ENCODE assay signal across 8 mouse cellular contexts in the genomic region with DNA sequence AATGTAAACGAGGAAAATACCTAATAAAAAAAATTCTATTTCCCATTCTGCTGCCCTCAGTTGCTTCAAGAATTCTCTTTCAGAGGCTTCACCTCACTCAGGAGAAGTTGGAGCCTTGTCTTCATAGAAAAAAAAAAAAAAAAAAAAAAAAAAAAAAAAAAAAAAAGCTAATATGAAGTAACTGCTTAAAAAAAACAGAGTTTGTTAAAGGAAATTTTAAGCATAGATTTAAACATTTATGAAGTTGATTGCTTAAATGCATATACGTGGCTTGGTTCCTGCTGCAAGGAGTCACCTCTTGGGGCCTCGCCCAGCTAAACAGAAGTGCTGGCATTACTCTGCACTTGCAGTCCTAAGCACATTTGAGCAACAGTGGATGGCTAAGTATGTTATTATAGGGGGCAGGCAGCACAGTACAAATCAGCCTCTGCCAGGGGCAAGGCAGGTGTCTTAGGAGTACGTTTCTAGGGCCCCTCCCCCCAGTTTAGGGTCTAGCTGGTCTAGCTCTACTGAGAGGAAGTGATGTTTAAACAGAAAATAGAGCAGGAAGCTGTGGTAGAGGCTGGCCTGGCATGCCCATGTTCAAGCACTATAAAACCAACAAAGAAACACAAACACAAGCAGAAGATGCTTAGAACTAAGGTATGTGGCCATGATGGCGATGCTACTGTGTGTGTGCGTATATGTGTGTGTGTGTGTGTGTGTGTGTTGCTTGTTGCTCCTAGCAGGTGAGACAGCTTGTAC. TPM values are rescaled to one million over a fixed set of nuclear protein-coding genes. Genes with fewer than 3 reads are reported as not detected.
DNase-seq lines count a peak whose midpoint lies in the region; ATAC-seq and TF ChIP-seq lines count a peak whose summit lies in the region.

Gene Trpv2 (plus strand): TSS at position 528 of the 744 bp plus-strand sequence.

- peak within 1 kb of the TSS; percentile 99 for H3K4me2 ChIP-seq in heart, embryonic 11.5 days
- H3K4me2 ChIP-seq in limb, embryonic 13.5 days (replicated peaks), result peak within 1 kb of the TSS; percentile 95

- no peak within 1 kb of the TSS for H3K27ac ChIP-seq in heart, embryonic 11.5 days (ENCODE audit: low read depth, low read length)
- H3K27ac ChIP-seq in limb, embryonic 13.5 days, result no peak within 1 kb of the TSS
- H3K27ac ChIP-seq in olfactory bulb, adult 2 months (ENCODE audit: insufficient read depth, low read depth, low read length), result no peak within 1 kb of the TSS

- TF ChIP-seq POLR2A in olfactory bulb, adult 2 months (IDR thresholded peaks at IDR 0.05; ENCODE audit: insufficient read depth, low read depth, low read length), result no peak

- no peak for DNase-seq in heart, adult 18-20 months
- DNase-seq in adrenal gland, adult 18-20 months (ENCODE audit: low spot score in 2 of 2), result no peak
- no peak for DNase-seq in cerebellum, postnatal 10 days

- no peaks in the 10 kb centered on the region for H3K36me3 ChIP-seq in heart, embryonic 11.5 days (ENCODE audit: control insufficient read depth, insufficient read depth, low read length)
- H3K36me3 ChIP-seq in E14TG2a.4 (ENCODE audit: insufficient read depth, low read length), result no peaks in the 10 kb centered on the region
- no peaks in the 10 kb centered on the region for H3K36me3 ChIP-seq in limb, embryonic 13.5 days

- H3K9me3 ChIP-seq in heart, embryonic 11.5 days (replicated peaks; ENCODE audit: control insufficient read depth, low read length), result no peaks in the 10 kb centered on the region
- no peaks in the 10 kb centered on the region for H3K9me3 ChIP-seq in E14TG2a.4 (ENCODE audit: low read length)
- H3K9me3 ChIP-seq in limb, embryonic 13.5 days, result no peaks in the 10 kb centered on the region

- peaks cover 8% of the 10 kb centered on the region; the same call in 1 of the 2 replicates for H3K4me1 ChIP-seq in heart, embryonic 11.5 days (ENCODE audit: control insufficient read depth, insufficient read depth, low read length)
- peaks cover 43% of the 10 kb centered on the region for H3K4me1 ChIP-seq in E14TG2a.4 (replicated peaks; ENCODE audit: low read depth, low read length)
- H3K4me1 ChIP-seq in limb, embryonic 13.5 days, result peaks cover 11% of the 10 kb centered on the region
- peaks cover 13% of the 10 kb centered on the region for H3K4me1 ChIP-seq in olfactory bulb, adult 2 months (ENCODE audit: control insufficient read depth, insufficient read depth, low read length)

- WGBS in heart, embryonic 11.5 days (ENCODE audit: insufficient replicate concordance), result 67% methylated on average over 6 of the region's 6 CpGs
- 68% methylated on average over 6 of the region's 6 CpGs for WGBS in limb, embryonic 13.5 days
- 81% methylated on average over 6 of the region's 6 CpGs for WGBS in olfactory bulb, adult 2 months

- H3K27me3 ChIP-seq in heart, embryonic 11.5 days (ENCODE audit: control insufficient read depth, insufficient read depth, low read length), result 0 out of 2 replicates have a peak, but pooled peaks cover 3% of the 10 kb centered on the region
- H3K27me3 ChIP-seq in E14TG2a.4 (ENCODE audit: insufficient read depth, low read length), result peaks cover 28% of the 10 kb centered on the region
- H3K27me3 ChIP-seq in limb, embryonic 13.5 days, result peaks cover 13% of the 10 kb centered on the region

- H3K9ac ChIP-seq in heart, embryonic 11.5 days (ENCODE audit: low read depth, low read length), result no peak within 1 kb of the TSS
- H3K9ac ChIP-seq in limb, embryonic 13.5 days, result 0 out of 2 replicates have a peak within 1 kb of the TSS, but pooled peaks have one; percentile 59

- peak within 1 kb of the TSS; percentile 63 for H3K4me3 ChIP-seq in heart, embryonic 11.5 days (ENCODE audit: low read depth, low read length)
- H3K4me3 ChIP-seq in E14TG2a.4 (replicated peaks; ENCODE audit: low read length), result peak within 1 kb of the TSS; percentile 74; the same call in 1 of the 2 replicates
- peak within 1 kb of the TSS; percentile 49 for H3K4me3 ChIP-seq in limb, embryonic 13.5 days
- H3K4me3 ChIP-seq in olfactory bulb, adult 2 months (ENCODE audit: insufficient read depth, low read depth, low read length), result peak within 1 kb of the TSS; percentile 66

- ATAC-seq in heart, embryonic 11.5 days (replicated peaks; ENCODE audit: insufficient number of reproducible peaks, low FRiP score, low TSS enrichment), result no peak
- peak; percentile 28 for ATAC-seq in granulocyte monocyte progenitor cell, adult 5-6 weeks (replicated peaks; ENCODE audit: poor library complexity, severe bottlenecking)
- no peak for ATAC-seq in limb, embryonic 13.5 days (ENCODE audit: low FRiP score, low read depth)

- TF ChIP-seq CTCF in E14TG2a.4 (conservative IDR thresholded peaks at IDR 0.05; ENCODE audit: low read length), result no peak
- TF ChIP-seq CTCF in olfactory bulb, adult 2 months (IDR thresholded peaks at IDR 0.05; ENCODE audit: insufficient read depth, low read depth, low read length), result no peak

RNA-seq across cellular contexts. Expression of gene Trpv2, which starts in this region (rescaled TPM):
- polyA plus RNA-seq in heart, embryonic 11.5 days (2014; fragmentation: Nextera tagmentation; extraction: Ambion mirVana), result 4.1 and 4.4 TPM in 2 replicates
- total RNA-seq in heart, adult 18-20 months (2021), result 1 to 10 TPM; 3.0 TPM
- total RNA-seq in granulocyte monocyte progenitor cell, adult 5-6 weeks (2014; fragmentation: Nextera tagmentation), result 13.8 and 17.5 TPM in 2 replicates
- total RNA-seq in granulocyte monocyte progenitor cell, adult 5-6 weeks (2017), result 9.2 and 10.7 TPM in 2 replicates
- polyA plus RNA-seq in limb, embryonic 13.5 days (2015; fragmentation: Nextera tagmentation; extraction: Ambion mirVana), result 1.4 and 2.4 TPM in 2 replicates
- polyA plus RNA-seq in olfactory bulb, adult 2 months (2012; ENCODE audit: insufficient read depth, insufficient read length, low replicate concordance, missing spikeins), result not detected in 2 replicates
- total RNA-seq in adrenal gland, adult 18-20 months (2021), result 1 to 10 TPM; 3.4 to 7.2 TPM
